Mouse (Mus musculus) G1E (cell line): ENCODE data around the gene Fam196b. TPM values are rescaled to one million over a fixed set of nuclear protein-coding genes. Genes with fewer than 3 reads are reported as not detected.

ENCODE experiments used
- ATAC-seq: 2 replicates; pipeline ENCODE4 v1.8.0; 2016; ENCODE audit warnings: mild to moderate bottlenecking; ENCODE audit not compliant: insufficient number of reproducible peaks, poor library complexity, low FRiP score, severe bottlenecking; ENCODE audit errors: extremely low read depth
- DNase-seq: peaks from one replicate; pipeline ENCODE4 v3.0.0; 2012; ENCODE audit warnings: low spot score
- H3K27me3 ChIP-seq: 2 replicates; pipeline ENCODE4 v1.6.1; 2012; ENCODE audit warnings: mild to moderate bottlenecking, low read length, inconsistent platforms; ENCODE audit not compliant: insufficient read depth
- H3K36me3 ChIP-seq: replicated peaks from 2 replicates; pipeline ENCODE3; 2012; ENCODE audit warnings: mild to moderate bottlenecking, inconsistent platforms
- H3K4me1 ChIP-seq: 2 replicates; pipeline ENCODE4 v1.6.1; 2012; ENCODE audit warnings: low read depth, low read length, inconsistent platforms, mixed read lengths; ENCODE audit not compliant: insufficient read depth
- H3K4me3 ChIP-seq: 2 replicates; pipeline ENCODE4 v1.5.1; 2012; ENCODE audit warnings: low read depth, mild to moderate bottlenecking, inconsistent platforms, low read length, moderate library complexity, mixed read lengths
- H3K9me3 ChIP-seq: replicated peaks from 2 replicates; pipeline ENCODE4 v1.6.1; 2012; ENCODE audit warnings: inconsistent platforms
- CTCF ChIP-seq: IDR thresholded peaks from 2 replicates; pipeline ENCODE4 v1.5.1; 2012; ENCODE audit warnings: low read depth, low read length, inconsistent platforms, mixed read lengths
- GATA1 ChIP-seq: IDR thresholded peaks from 2 replicates; pipeline ENCODE4 v1.6.1; 2012; ENCODE audit warnings: borderline replicate concordance, low read length, inconsistent platforms, mixed read lengths
- GATA2 ChIP-seq: IDR thresholded peaks from 2 replicates; pipeline ENCODE4 v1.6.1; 2012; ENCODE audit warnings: low read depth, low read length, inconsistent platforms, borderline replicate concordance
- POLR2AphosphoS5 ChIP-seq: IDR thresholded peaks from 2 replicates; pipeline ENCODE4 v1.6.1; 2012; ENCODE audit warnings: low read depth, low read length, inconsistent platforms; ENCODE audit not compliant: insufficient replicate concordance
- TAL1 ChIP-seq: conservative IDR thresholded peaks from 2 replicates; pipeline ENCODE4 v1.6.1; 2012; ENCODE audit warnings: low read depth, low read length, inconsistent platforms, mixed read lengths
- polyA plus RNA-seq: library from polyadenylated mRNA; stranded (reverse); fragments of >175 nt; gene quantifications from 2 replicates; pipeline ENCODE4 v1.2.3, GENCODE M21; 2012
- total RNA-seq, 2 experiments: library from RNA; stranded (forward) in 1 of 2; stranded (reverse) in 1 of 2; fragments of 200-1000 nt in 1 of 2; fragments of >200 nt in 1 of 2; fragmentation: Nextera tagmentation in 1 of 2; gene quantifications; 2 replicates each; pipeline ENCODE4 v1.2.3; 2014 to 2017

Fam196b gene
- total and polyA plus RNA-seq, 3 experiments, result 0.11 TPM; not detected in 2

DNA sequence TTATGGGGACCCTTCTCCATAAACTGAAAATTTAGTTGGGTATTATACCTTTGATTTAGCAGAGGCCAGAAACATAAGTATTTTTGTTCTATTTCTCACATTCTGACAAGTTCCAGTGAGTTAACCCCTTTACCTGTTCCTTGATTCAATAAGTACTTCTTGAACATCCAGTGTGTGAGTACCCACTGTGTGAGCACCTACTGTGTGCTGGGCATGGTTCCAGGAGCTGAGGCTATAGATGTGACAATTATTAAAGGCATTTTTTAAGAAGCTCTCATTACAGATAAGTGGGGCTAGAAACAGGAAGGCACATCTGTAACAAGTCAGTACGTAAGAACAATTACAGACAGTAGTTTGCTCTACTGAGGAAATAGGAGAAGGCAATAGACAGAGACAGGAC, 4.7 kb downstream of the Fam196b start:
- no peaks in the 10 kb centered on the region for H3K36me3 ChIP-seq
- no peaks in the 10 kb centered on the region for H3K27me3 ChIP-seq
- H3K9me3 ChIP-seq, result peaks cover 11% of the 10 kb centered on the region

GRCm38 (mm10) chr11:34323664-34324063, 9.0 kb downstream of the Fam196b start:
- Histone ChIP-seq H3K4me3 (no peak overlapping the region), H3K4me1 (no peaks in the 10 kb centered on the region), H3K9me3 (peaks cover 12% of the 10 kb centered on the region), H3K27me3 (no peaks in the 10 kb centered on the region), H3K36me3 (no peaks in the 10 kb centered on the region)
- no peak for ATAC-seq
- TF ChIP-seq TAL1 (no peak), POLR2AphosphoS5 (no peak), GATA2 (no peak), GATA1 (no peak), CTCF (no peak)
- DNase-seq, result no peak

More for the DNA sequence above, 4.7 kb downstream of the Fam196b start:
- ATAC-seq, result no peak
- no peak overlapping the region for H3K4me3 ChIP-seq
- TF ChIP-seq CTCF, result no peak
- TF ChIP-seq TAL1, result no peak
- TF ChIP-seq GATA2, result no peak
- TF ChIP-seq POLR2AphosphoS5, result no peak
- TF ChIP-seq GATA1, result no peak
- DNase-seq, result no peak
- no peaks in the 10 kb centered on the region for H3K4me1 ChIP-seq

DNA sequence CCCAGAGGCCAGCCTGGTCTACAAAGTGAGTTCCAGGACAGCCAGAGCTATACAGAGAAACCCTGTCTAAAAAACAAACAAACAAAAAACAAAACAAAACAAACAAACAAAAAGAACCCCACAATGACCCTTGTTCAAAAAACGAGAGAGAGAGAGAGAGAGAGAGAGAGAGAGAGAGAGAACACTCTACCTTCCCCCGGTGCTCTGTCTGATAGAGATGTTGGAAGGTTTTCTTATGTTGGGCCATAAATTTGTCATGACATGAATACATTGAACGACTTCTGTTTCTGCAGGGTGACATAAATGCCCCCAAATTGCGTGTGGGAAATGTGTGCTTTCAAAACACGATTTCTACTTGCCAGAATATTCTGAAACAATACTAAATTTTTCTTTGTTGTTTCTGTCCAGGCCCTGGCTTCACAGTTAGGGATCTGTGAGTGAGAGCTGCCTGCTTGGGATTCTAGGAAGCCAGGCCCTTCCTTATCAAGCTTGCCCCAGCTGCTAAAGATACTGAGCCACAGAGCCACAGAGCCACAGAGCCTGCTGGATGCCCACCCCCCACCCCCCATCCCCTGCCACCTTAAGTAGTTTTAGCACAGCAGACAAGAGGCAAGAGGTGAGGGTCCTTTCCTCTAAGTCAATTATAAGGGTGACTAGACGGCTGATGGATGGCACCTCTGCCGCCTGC, 17.9 kb downstream of the Fam196b start:
- H3K27me3 ChIP-seq, result no peaks in the 10 kb centered on the region
- ATAC-seq (no peak), DNase-seq (no peak)
- TF ChIP-seq GATA2, result no peak
- TF ChIP-seq CTCF, result no peak
- TF ChIP-seq TAL1, result no peak
- no peak for TF ChIP-seq POLR2AphosphoS5
- no peak for TF ChIP-seq GATA1
- H3K4me1 ChIP-seq, result no peaks in the 10 kb centered on the region
- no peak overlapping the region for H3K4me3 ChIP-seq
- H3K36me3 ChIP-seq, result no peaks in the 10 kb centered on the region
- peaks cover 3% of the 10 kb centered on the region; the same call in 1 of the 2 replicates for H3K9me3 ChIP-seq

GRCm38 (mm10) chr11:34337907-34338306, 23.3 kb downstream of the Fam196b start:
- Histone ChIP-seq H3K4me1 (no peaks in the 10 kb centered on the region), H3K4me3 (no peak overlapping the region), H3K9me3 (peaks cover 3% of the 10 kb centered on the region), H3K36me3 (no peaks in the 10 kb centered on the region), H3K27me3 (no peaks in the 10 kb centered on the region)
- DNase-seq, result no peak
- no peak for ATAC-seq
- TF ChIP-seq TAL1 (no peak), POLR2AphosphoS5 (no peak), GATA2 (no peak), CTCF (no peak), GATA1 (no peak)

DNA sequence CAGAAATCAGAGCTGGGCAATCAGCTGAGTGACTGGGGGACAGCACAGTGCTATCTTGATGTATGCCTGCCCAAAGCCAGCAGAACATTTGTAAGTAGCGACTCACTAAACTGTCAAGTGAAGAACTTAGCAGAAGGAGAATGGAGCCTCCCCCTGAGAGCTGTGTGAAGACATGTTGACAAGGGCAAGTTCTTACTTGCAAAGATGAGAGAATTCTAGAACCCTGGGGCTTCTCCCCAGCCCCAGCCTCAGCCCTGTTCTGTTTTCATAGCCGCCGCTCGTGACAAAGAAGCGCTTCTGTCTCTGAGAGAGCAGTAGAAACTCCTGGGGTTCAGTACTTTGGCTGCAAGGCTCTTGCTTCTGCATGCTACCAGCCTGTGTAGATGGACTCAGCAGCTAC, 25.1 kb downstream of the Fam196b start:
- Histone ChIP-seq H3K4me1 (no peaks in the 10 kb centered on the region), H3K27me3 (no peaks in the 10 kb centered on the region), H3K36me3 (no peaks in the 10 kb centered on the region), H3K9me3 (no peaks in the 10 kb centered on the region; the same call in 1 of the 2 replicates), H3K4me3 (no peak overlapping the region)
- ATAC-seq, result no peak
- TF ChIP-seq POLR2AphosphoS5, result no peak
- TF ChIP-seq TAL1, result no peak
- no peak for TF ChIP-seq GATA1
- no peak for TF ChIP-seq CTCF
- TF ChIP-seq GATA2, result no peak
- no peak for DNase-seq

DNA sequence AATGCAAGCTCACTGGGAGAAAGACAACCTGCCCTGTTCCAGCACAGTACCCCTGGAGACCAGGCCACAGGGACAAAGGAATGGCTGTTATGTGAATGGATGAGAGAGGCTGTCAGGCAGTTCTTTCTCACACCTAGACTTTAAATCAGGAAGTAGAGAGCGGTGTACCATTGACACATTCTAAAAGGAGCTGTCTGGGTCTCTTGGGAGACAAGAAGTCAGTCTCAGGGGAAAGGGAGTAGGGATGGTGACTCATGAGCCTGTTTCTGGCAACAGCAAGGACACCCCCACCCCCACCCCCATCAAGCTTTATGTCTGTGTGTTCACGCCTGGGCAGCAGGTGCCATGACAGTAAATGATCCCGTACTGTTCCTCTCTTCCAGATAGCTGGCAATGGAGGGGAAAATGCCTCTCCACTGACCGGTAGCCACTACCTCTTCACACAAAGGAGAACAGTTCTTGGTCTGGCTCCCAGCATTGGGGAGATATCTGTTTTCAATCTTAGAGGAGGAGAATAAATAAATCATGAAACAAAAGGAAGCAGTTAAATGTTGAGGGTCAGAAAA, 29.2 kb downstream of the Fam196b start:
- no peaks in the 10 kb centered on the region; the same call in 1 of the 2 replicates for H3K9me3 ChIP-seq
- no peaks in the 10 kb centered on the region for H3K27me3 ChIP-seq
- DNase-seq (no peak), ATAC-seq (no peak)
- H3K4me3 ChIP-seq, result no peak overlapping the region
- no peaks in the 10 kb centered on the region for H3K36me3 ChIP-seq
- H3K4me1 ChIP-seq, result no peaks in the 10 kb centered on the region
- TF ChIP-seq CTCF, result no peak
- no peak for TF ChIP-seq GATA2
- TF ChIP-seq GATA1, result no peak
- TF ChIP-seq TAL1, result no peak
- TF ChIP-seq POLR2AphosphoS5, result no peak
